Mouse (Mus musculus) adrenal gland, postnatal 4 days (tissue): ENCODE results near the gene Dll3. TPM values are rescaled to one million over a fixed set of nuclear protein-coding genes. Genes with fewer than 3 reads are reported as not detected.
A peak's percentile ranks its signal among the peaks of the same experiment; 100 is the strongest.

Experiments used
- DNase-seq, 2 experiments: peaks; one replicate each; pipeline ENCODE4 v3.0.0; 2021 to 2022; ENCODE audit warnings: low spot score in 2 of 2, mixed read lengths in 2 of 2
- total RNA-seq, 2 experiments: library from RNA; stranded (reverse); gene quantifications; 2 replicates each; pipeline ENCODE4 v1.2.3; 2021

Gene Dll3
- total RNA-seq, 2 experiments from 2014 or later: 0.62 to 1.6 TPM

GRCm38 (mm10) chr7:28311151-28311925 lies 9.3 kb upstream of the Dll3 start:
- DNase-seq: peak in 1 of 2 experiments; percentile 22

- no peak for DNase-seq
These were observed 7.7 kb upstream of the Dll3 start for GRCm38 (mm10) chr7:28309737-28310136.

GRCm38 (mm10) chr7:28306216-28306615 lies 4.2 kb upstream of the Dll3 start:
- DNase-seq: no peak

- DNase-seq: no peak
These were observed 3.6 kb upstream of the Dll3 start for GRCm38 (mm10) chr7:28305641-28306040.

GRCm38 (mm10) chr7:28298837-28299625 lies 3.0 kb downstream of the Dll3 start:
- no peak for DNase-seq

GRCm38 (mm10) chr7:28294481-28294880 lies 7.6 kb downstream of the Dll3 start:
- peak in 1 of 2 experiments; percentile 35 for DNase-seq

GRCm38 (mm10) chr7:28290638-28291590 lies 11.1 kb downstream of the Dll3 start, which contains the start of gene Selenov:
TSS of gene Selenov (minus strand) at chr7:28291186.
- DNase-seq: no peak

- no peak for DNase-seq
These were observed 11.9 kb downstream of the Dll3 start for GRCm38 (mm10) chr7:28290165-28290564.

- no peak for DNase-seq
These were observed 21.4 kb downstream of the Dll3 start for GRCm38 (mm10) chr7:28280630-28281029.

GRCm38 (mm10) chr7:28278279-28278652 lies 23.8 kb downstream of the Dll3 start:
- DNase-seq: no peak

GRCm38 (mm10) chr7:28277615-28278278 lies 24.3 kb downstream of the Dll3 start, which contains the start of gene Eid2b:
TSS of gene Eid2b (plus strand) at chr7:28277739.
- DNase-seq: peak; percentile 89 to 95

- no peak for DNase-seq
These were observed 24.8 kb downstream of the Dll3 start for GRCm38 (mm10) chr7:28277237-28277614.

- no peak for DNase-seq
These were observed 30.3 kb downstream of the Dll3 start for GRCm38 (mm10) chr7:28271761-28272160.

GRCm38 (mm10) chr7:28269355-28269754 lies 32.7 kb downstream of the Dll3 start:
- DNase-seq: no peak

GRCm38 (mm10) chr7:28268576-28268975 lies 33.5 kb downstream of the Dll3 start:
- DNase-seq: no peak

GRCm38 (mm10) chr7:28268042-28268531 lies 34.0 kb downstream of the Dll3 start:
- peak in 1 of 2 experiments; percentile 33 for DNase-seq

GRCm38 (mm10) chr7:28267129-28268041 lies 34.7 kb downstream of the Dll3 start, which contains the start of gene Eid2:
TSS of gene Eid2 (plus strand) at chr7:28267881.
- DNase-seq: peak; percentile 60 to 77

GRCm38 (mm10) chr7:28265391-28265790 lies 36.6 kb downstream of the Dll3 start:
- no peak for DNase-seq

GRCm38 (mm10) chr7:28263786-28264185 lies 38.3 kb downstream of the Dll3 start:
- DNase-seq: peak; percentile 42 to 52
